Mouse (Mus musculus): ENCODE measurements around the gene Fam241b. TPM values are rescaled to one million over a fixed set of nuclear protein-coding genes. Genes with fewer than 3 reads are reported as not detected.
"Not testable (repeated sequence)": the region's sequence is repeated elsewhere in the genome, so short reads cannot be mapped to it uniquely, and the experiment has no call there.

The Fam241b gene
- polyA plus RNA-seq, 1 experiment from 2014 or later: 110 TPM

DNA sequence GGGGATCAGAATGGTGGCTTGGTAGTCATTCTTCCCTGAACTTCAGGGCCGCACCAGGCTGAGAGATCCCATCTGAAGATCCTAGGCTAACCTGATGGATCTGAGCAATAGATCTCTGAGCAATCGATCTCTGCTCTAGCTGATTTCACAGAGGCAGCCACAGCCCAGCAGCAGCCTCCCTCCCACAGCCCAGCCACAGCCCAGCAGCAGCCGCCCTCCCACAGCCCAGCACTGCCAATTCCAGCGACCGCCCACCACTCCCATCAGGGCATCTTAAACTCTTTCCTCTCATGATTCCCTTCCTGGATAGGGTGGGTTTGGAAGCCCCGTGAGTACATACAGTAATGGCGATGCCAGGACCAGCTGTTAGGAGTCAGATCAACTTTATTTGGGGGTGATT is 54.6 kb downstream of the Fam241b start:
- Histone ChIP-seq H3K4me1 (replicated peaks) (no peaks in the 10 kb centered on the region), H3K9ac (replicated peaks) (no peak overlapping the region), H3K4me2 (replicated peaks) (no peak overlapping the region), H3K36me3 (no peaks in the 10 kb centered on the region), H3K4me3 (replicated peaks) (no peak overlapping the region), H3K9me3 (no peaks in the 10 kb centered on the region), H3K27me3 (no peaks in the 10 kb centered on the region), H3K27ac (no peak overlapping the region)
- WGBS: 74% methylated on average over 7 of the region's 7 CpGs
- no peak for ATAC-seq

DNA sequence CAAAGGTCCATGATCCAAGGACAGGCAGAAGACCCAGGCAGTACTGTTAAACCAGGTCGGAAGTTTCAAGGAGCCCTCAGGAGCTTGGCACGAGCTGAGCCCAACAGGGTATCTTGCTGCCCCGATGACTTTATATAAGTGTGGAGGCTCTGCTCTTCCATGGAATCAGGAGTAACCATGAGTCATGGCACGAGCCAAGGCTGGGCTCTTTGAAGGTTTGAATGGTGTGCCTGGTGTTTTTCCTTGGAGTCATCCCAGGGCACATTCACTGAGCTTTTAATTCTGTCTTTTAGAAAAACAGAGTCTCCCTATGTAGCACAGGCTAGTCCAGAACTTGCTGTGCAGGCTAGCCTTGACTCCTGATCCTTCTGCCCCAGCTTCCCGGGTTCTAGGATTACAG is 55.3 kb downstream of the Fam241b start:
- ATAC-seq: no peak
- Histone ChIP-seq H3K9ac (replicated peaks) (no peak overlapping the region), H3K4me3 (replicated peaks) (no peak overlapping the region), H3K27me3 (no peaks in the 10 kb centered on the region), H3K27ac (no peak overlapping the region), H3K4me2 (replicated peaks) (no peak overlapping the region), H3K36me3 (no peaks in the 10 kb centered on the region), H3K9me3 (no peaks in the 10 kb centered on the region), H3K4me1 (replicated peaks) (no peaks in the 10 kb centered on the region)
- 85% methylated on average over 5 of the region's 5 CpGs for WGBS

DNA sequence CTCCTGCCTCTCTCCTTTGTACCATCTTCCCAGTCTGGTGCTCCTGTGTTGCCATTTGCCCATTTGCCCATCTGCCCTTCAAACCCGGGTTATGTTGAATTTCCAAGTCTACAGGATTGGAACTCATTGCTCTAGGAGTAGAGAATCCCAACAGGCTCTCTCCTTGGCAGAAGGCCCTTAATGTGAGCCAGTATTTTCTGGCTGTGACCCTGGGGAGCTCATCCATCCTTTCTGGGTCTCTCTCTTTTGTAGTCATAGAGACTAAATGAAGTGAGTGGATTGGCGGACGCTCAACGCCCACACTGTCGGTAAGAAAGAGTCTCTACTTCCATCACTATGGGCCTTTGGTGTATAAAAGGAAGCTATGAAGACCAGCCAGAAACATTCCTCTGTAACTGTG is 56.9 kb downstream of the Fam241b start:
- Histone ChIP-seq H3K9ac (replicated peaks) (no peak overlapping the region), H3K4me2 (replicated peaks) (no peak overlapping the region), H3K4me3 (replicated peaks) (no peak overlapping the region), H3K9me3 (no peaks in the 10 kb centered on the region), H3K4me1 (replicated peaks) (no peaks in the 10 kb centered on the region), H3K27ac (no peak overlapping the region), H3K36me3 (no peaks in the 10 kb centered on the region), H3K27me3 (no peaks in the 10 kb centered on the region)
- no peak for ATAC-seq
- WGBS: 85% methylated on average over 5 of the region's 5 CpGs

DNA sequence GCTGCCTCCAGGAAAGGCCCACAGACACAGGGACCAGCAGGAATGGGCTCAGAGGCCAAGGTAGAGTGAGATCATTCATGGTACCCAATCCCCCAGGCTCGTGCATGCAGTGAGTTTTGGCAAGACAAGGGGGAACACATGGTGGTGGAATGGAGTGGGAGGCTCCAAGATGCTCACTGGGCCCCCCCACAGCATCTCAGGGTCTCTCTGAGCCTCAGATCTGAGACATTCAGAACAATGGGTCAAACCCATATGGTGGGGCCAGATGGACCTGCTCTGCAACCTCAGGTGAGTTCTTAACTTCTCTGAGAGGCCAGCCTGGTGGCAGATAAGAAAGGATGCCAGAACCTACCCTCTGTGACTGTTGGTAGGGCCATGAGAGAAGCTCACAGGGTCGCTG is 57.7 kb downstream of the Fam241b start:
- no peak overlapping the region for H3K27ac ChIP-seq
- H3K4me1 ChIP-seq (replicated peaks): no peaks in the 10 kb centered on the region
- H3K4me2 ChIP-seq (replicated peaks): no peak overlapping the region
- H3K9me3 ChIP-seq: no peaks in the 10 kb centered on the region
- ATAC-seq: no peak
- WGBS: 66% methylated on average over 2 of the region's 2 CpGs
- H3K36me3 ChIP-seq: no peaks in the 10 kb centered on the region
- H3K27me3 ChIP-seq: no peaks in the 10 kb centered on the region
- no peak overlapping the region for H3K4me3 ChIP-seq (replicated peaks)
- no peak overlapping the region for H3K9ac ChIP-seq (replicated peaks)

DNA sequence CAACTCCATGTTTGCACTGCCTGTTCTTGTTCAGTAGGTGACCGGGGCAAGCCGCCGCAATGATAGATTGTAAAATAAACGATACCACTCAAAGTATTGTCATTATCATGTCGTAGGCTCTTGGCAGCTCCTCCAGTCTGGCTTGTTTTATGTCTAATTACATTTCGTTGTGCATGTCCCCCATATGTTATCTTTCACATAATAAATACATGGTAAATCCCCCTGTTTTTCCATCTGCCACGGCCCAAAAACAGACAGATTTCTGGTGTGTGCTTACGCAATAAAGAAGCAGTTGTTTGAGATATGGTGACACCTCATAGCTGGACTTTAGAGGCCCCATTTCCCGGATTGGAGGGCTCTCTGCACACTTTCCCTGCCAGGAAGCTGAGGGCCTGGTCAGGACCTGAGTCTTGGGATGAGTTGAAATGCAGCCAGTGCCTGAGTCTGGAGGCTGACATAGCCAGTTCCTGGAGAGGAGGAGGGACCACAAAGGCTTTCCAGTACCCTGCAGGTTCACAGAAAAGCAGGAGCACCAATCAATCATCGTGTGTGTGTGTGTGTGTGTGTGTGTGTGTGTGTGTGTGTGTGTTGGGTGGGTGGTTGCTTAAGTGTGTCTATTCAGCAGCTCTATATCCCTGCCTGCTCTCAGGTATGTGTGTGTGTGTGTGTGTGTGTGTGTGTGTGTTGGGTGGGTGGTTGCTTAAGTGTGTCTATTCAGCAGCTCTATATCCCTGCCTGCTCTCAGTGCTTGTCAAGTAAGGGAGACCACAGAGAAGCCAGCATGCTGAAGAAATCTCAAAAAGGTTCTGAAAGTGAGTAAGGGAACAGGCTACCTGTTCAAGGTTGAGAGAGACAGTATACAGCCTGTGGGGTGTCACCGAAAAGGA is 67.2 kb downstream of the Fam241b start:
- ATAC-seq: no peak

DNA sequence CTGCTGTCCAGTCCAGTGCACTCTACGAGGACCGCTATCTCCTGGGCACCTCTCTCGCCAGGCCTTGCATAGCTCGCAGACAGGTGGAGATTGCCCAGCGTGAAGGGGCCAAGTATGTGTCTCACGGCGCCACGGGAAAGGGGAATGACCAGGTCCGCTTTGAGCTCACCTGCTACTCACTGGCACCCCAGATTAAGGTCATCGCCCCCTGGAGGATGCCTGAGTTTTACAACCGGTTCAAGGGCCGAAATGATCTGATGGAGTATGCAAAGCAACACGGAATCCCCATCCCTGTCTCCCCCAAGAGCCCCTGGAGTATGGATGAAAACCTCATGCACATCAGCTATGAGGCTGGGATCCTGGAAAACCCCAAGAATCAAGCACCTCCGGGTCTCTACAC is 72.4 kb downstream of the Fam241b start:
- not testable (repeated sequence) for H3K27me3 ChIP-seq; H3K4me2 ChIP-seq (replicated peaks); ATAC-seq; H3K4me3 ChIP-seq (replicated peaks); H3K36me3 ChIP-seq; H3K4me1 ChIP-seq (replicated peaks); H3K9me3 ChIP-seq; H3K27ac ChIP-seq; H3K9ac ChIP-seq (replicated peaks)
- WGBS: 78% methylated on average over 14 of the region's 14 CpGs

More for the DNA sequence above, 67.2 kb downstream of the Fam241b start:
- WGBS: 82% methylated on average over 11 of the region's 11 CpGs
- Histone ChIP-seq H3K9me3 (peaks cover 7% of the 10 kb centered on the region), H3K4me2 (replicated peaks) (no peak overlapping the region), H3K9ac (replicated peaks) (no peak overlapping the region), H3K27me3 (no peaks in the 10 kb centered on the region), H3K27ac (no peak overlapping the region), H3K36me3 (no peaks in the 10 kb centered on the region), H3K4me3 (replicated peaks) (no peak overlapping the region), H3K4me1 (replicated peaks) (no peaks in the 10 kb centered on the region)

DNA sequence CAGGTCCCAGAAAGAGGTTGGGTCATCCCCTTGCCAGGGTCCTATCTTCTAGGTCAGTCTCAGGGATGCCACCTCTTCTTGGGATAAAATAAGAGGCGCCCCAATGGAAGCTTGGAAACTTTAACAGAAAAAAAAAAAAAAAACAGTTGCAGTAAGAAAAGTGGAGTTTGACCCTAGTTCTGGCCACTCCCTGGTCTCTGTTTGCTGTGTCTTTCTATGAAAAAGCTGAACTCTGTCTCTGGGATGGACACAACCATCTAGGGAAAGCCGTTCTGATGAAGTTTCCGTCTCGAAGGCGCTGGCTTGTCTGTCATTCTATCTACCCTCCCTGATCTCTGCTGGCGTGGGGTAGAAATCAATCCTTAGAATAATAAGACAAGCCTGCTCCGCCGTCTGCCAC is 73.1 kb downstream of the Fam241b start:
- no peak overlapping the region for H3K27ac ChIP-seq
- H3K4me3 ChIP-seq (replicated peaks): no peak overlapping the region
- ATAC-seq: no peak
- H3K4me2 ChIP-seq (replicated peaks): no peak overlapping the region
- H3K9me3 ChIP-seq: no peaks in the 10 kb centered on the region
- H3K27me3 ChIP-seq: no peaks in the 10 kb centered on the region
- no peaks in the 10 kb centered on the region for H3K36me3 ChIP-seq
- 91% methylated on average over 8 of the region's 8 CpGs for WGBS
- no peak overlapping the region for H3K9ac ChIP-seq (replicated peaks)
- no peaks in the 10 kb centered on the region for H3K4me1 ChIP-seq (replicated peaks)

DNA sequence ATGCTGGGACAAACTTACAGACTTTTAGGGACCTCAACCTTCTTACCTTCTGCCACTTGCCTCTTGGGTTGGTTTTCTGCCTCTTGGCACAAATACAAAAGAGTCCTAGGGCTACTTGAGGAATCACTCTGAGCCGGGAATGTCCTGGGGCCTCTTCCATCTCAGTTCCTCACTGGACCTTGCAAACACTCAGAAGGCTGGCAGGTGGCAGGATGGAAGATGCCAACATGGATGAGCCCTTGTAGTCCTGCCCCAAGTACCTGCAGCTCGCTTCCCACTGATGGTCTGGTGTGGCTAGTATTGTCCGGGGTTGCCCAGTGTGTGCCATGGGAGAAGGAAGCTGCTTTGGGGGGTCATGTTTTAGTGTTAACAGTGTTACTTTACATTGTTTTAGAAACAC is 73.8 kb downstream of the Fam241b start:
- H3K4me1 ChIP-seq (replicated peaks): no peaks in the 10 kb centered on the region
- H3K9ac ChIP-seq (replicated peaks): no peak overlapping the region
- no peak overlapping the region for H3K27ac ChIP-seq
- no peaks in the 10 kb centered on the region for H3K36me3 ChIP-seq
- WGBS: 86% methylated on average over 3 of the region's 3 CpGs
- ATAC-seq: no peak
- no peaks in the 10 kb centered on the region for H3K9me3 ChIP-seq
- H3K4me3 ChIP-seq (replicated peaks): no peak overlapping the region
- no peaks in the 10 kb centered on the region for H3K27me3 ChIP-seq
- H3K4me2 ChIP-seq (replicated peaks): no peak overlapping the region

DNA sequence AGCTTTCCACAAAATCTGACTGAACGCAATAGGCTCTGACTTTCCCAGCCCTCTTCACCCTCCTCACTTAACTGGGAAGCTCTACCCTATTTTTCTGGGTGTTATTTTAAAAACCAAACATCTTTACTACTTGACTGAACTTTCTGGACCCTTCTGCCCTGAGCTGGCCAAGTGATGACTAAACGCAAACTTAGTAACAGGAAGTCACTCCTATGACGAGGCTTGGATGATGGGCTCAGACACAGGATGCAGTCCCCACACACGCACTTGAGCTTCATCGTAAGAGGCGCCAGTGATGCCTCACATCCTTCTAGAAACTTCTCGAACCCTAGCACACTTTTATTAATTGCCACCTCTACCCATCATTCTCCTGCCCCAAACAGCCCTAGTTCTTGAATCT is 74.3 kb downstream of the Fam241b start:
- no peak overlapping the region for H3K9ac ChIP-seq (replicated peaks)
- no peaks in the 10 kb centered on the region for H3K27me3 ChIP-seq
- no peaks in the 10 kb centered on the region for H3K4me1 ChIP-seq (replicated peaks)
- ATAC-seq: no peak
- 88% methylated on average over 7 of the region's 7 CpGs for WGBS
- H3K36me3 ChIP-seq: no peaks in the 10 kb centered on the region
- H3K27ac ChIP-seq: no peak overlapping the region
- no peak overlapping the region for H3K4me2 ChIP-seq (replicated peaks)
- no peak overlapping the region for H3K4me3 ChIP-seq (replicated peaks)
- no peaks in the 10 kb centered on the region for H3K9me3 ChIP-seq

DNA sequence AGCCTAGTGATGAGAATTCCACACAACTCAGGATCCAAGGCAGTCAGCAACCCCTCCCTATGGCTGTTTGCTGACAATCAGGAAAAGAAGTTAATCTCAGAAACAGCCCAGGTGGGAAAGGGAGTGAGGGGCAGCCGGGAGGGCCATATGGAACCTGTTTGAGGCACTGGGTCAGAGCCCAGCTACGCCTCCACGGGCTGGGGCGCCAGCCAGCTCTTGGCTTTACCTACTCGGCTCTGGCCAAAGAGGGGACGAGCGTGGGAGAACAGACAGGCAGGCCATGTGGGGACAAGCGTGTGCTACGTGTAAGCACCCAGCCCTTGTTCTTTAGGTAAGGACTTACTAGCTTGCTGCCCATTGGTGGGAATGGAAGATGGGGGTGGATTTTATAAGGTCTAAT is 75.2 kb downstream of the Fam241b start:
- Histone ChIP-seq H3K9ac (replicated peaks) (no peak overlapping the region), H3K27me3 (no peaks in the 10 kb centered on the region), H3K4me2 (replicated peaks) (no peak overlapping the region), H3K4me1 (replicated peaks) (no peaks in the 10 kb centered on the region), H3K36me3 (no peaks in the 10 kb centered on the region), H3K9me3 (no peaks in the 10 kb centered on the region), H3K4me3 (replicated peaks) (no peak overlapping the region), H3K27ac (no peak overlapping the region)
- no peak for ATAC-seq
- 86% methylated on average over 9 of the region's 9 CpGs for WGBS

DNA sequence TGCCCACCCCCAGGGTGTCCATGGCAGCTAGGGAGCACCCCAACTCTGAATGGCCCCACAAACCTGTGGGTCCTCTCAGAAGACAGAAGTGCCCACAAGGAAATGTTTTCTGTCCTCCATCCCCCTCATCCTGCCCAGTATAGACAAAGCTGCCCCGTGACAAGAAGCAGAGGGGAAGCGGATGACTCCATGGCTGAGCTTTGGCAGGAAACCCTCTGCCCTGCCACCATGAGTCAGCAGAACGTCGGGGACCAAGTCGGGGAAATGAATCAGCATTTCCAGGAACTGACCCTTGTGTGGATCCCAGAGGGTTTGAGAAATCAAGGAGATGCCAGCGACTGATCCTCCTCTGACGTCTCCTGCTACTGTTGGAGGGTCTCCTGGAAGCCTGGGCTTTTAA is 77.5 kb downstream of the Fam241b start:
- Histone ChIP-seq H3K4me2 (replicated peaks) (no peak overlapping the region), H3K4me3 (replicated peaks) (no peak overlapping the region), H3K9ac (replicated peaks) (no peak overlapping the region), H3K36me3 (no peaks in the 10 kb centered on the region), H3K27me3 (no peaks in the 10 kb centered on the region), H3K9me3 (no peaks in the 10 kb centered on the region), H3K27ac (no peak overlapping the region), H3K4me1 (replicated peaks) (0 out of 2 replicates have a peak, but pooled peaks cover 2% of the 10 kb centered on the region)
- no peak for ATAC-seq
- 78% methylated on average over 7 of the region's 7 CpGs for WGBS

DNA sequence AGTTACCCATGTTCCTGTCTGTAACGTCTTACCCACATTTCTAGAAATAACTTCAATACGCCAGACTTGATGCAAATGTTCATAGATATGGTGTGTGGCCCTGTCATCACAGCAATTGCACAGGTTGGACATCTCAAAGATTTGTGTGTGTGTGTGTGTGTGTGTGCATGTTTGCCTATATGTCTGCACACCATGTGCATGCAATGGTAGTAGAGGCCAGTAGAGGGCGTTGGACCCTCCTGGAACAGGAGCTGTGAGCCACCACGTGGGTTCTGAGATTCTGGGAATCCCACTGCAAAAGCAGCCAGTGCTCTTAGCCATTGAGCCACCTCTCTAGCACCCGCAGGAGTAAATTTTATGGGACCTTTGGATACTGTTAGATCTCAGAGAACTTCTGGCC is 80.9 kb downstream of the Fam241b start:
- no peaks in the 10 kb centered on the region for H3K27me3 ChIP-seq
- no peaks in the 10 kb centered on the region for H3K9me3 ChIP-seq
- WGBS: 65% methylated on average over 5 of the region's 5 CpGs
- no peak for ATAC-seq
- H3K4me3 ChIP-seq (replicated peaks): no peak overlapping the region
- H3K36me3 ChIP-seq: no peaks in the 10 kb centered on the region
- H3K27ac ChIP-seq: no peak overlapping the region
- H3K9ac ChIP-seq (replicated peaks): no peak overlapping the region
- H3K4me1 ChIP-seq (replicated peaks): peaks cover 15% of the 10 kb centered on the region; the same call in 1 of the 2 replicates
- H3K4me2 ChIP-seq (replicated peaks): no peak overlapping the region
